Mouse (Mus musculus): ENCODE measurements around the gene Aoc1.

The Aoc1 gene

DNA sequence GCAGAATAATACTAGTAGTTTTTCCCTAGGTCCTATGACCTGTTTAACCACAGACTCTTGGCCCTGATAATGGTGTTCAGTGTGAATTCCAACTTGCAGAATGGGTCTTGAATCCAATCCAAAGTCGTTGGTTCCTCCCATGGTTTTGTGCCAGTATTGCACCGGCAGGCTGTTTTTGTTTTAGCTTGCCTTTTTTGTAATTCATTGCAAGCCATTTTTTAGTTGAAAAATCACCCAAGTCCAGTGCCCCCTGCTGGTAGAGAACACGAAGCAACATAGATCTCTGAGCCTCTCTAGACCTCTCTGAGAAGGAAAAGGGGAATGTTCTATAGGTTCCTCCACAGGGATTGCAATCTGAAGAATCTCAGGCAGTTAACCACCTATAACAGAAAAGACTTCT lies 39.3 kb downstream of the Aoc1 start:
- peak; percentile 7 to 14 for DNase-seq

DNA sequence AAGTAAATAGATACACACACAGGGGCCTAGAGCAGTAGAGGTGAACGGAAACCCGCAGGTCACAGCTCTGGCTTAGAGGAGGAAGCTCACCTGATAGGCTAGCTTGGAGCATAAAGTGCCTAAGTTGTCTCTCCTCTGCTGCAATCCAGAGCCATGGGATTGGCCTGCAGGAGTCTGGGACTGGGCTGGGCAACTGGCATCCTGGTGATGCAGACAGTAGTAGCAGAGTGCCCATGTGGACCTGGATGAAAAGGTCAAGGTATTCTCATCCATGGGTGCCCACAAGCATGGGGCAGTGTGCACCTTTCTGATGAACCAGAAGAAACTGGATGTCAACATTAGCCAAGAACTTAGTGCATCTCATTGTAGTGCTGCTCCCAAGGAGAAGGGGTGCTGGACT lies 40.9 kb downstream of the Aoc1 start:
- no peak for DNase-seq

DNA sequence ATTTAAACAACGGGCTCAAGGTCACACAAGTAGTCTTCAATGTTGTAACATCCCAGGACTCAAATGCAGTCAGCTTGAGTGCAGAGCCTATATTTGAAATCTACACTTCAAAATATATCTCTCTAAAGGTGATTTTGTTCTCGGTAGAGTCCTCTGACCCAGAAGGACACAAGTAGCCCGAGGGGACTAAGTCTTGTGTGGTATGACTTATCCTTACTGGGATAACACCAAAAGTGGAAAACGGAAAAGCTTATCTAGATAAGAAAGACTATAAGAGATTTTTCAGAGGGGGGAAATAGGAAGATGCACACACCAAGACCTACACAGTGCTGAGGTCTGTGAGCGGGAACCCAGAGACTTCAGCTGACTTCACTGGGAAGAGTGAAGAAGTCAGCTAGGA lies 56.9 kb downstream of the Aoc1 start, which contains the start of gene 1600015I10Rik:
Gene 1600015I10Rik (plus strand): TSS at position 301 of the 400 bp plus-strand sequence.
- no peak for DNase-seq

DNA sequence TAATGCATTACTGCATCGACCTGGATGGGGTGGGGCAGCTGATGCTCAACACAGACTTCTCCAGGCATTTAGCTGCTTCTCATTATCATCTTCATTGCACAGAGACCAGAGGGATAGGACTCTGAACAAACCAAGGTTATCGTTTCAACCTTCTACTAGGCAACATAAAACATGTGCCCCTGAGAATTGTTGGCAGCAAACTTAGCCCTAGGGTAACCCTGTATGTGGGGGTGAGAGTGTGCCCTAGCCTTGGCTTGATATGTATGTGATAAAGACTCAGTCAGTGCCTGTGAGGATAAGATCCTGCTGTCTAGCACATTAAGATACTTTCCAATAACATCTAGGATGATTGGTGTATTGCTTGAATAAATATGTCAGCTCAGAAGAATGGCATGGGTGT lies 76.9 kb downstream of the Aoc1 start:
- no peak for DNase-seq

DNA sequence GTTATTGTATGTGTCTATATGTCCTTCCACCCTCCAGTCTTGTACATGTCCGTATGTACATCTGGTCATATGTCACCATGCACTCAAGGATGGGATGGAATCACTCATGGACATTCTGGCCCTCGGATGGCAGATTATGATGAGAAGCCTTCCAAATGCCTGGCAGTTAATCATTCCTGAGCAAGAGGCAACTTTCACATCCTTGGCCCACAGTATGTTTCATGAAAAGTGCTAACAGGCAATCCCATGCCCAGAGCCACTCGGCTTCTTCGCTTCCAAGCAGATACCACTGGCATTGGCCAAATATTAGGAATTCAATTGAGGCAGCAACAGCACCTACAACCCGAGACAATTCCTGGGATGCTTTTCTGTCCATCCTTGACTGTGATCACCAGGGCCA lies 78.0 kb downstream of the Aoc1 start:
- no peak for DNase-seq

DNA sequence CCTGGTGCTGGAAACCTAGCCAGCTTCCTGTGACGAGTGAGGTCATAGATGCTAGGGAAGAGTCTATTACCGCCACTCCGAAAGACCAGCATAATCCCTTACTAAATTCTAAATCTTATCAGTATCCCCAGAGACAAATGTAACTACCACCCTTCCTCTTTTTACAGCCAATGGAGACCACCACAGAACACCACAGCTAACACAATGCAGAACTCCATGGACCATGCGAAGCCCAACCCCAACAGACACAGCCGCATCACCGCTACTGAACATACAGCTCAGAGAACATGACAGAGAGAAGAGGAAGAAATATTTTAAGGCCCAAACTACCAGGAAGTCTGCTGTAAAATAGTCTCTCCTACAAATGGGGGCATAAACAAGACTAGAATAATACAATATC lies 78.9 kb downstream of the Aoc1 start:
- DNase-seq = no peak

DNA sequence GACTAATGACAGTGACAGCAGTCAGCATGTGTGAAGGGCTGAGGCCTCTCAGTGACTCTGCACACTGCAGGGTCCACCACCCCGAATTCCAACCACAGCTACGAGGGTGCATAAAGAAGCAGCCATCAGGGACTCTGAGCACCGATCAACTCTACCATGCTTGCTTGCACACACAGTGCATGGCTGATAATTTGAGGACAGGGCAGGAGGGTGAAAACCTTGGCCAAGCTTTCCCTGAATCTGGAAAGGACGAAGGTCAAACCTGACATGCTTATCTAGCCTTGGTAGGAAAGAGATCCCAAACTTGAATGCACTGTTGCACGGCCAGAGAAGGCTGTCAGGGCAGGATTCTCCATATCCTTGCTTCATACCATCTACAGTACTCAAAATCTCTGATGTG lies 80.5 kb downstream of the Aoc1 start:
- DNase-seq = no peak

DNA sequence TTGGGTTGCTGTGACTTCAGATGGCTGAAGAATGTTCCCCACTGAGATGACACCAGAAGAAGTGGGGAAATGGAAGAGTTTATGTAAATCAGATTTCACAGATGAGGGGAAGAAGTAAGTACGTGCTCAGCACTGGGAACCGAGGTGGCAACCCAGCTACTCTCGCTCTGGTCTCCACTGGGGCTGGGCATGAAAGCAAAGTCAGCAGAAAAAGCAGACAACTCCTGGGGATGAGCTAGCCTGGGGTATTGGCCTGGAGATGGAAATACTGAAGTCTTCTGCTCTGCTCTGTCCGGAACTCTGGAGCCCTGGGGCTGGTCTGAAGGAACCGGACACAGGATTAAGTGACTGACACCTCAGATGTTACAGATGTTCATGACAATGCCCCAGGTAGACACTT lies 81.5 kb downstream of the Aoc1 start:
- DNase-seq = no peak

DNA sequence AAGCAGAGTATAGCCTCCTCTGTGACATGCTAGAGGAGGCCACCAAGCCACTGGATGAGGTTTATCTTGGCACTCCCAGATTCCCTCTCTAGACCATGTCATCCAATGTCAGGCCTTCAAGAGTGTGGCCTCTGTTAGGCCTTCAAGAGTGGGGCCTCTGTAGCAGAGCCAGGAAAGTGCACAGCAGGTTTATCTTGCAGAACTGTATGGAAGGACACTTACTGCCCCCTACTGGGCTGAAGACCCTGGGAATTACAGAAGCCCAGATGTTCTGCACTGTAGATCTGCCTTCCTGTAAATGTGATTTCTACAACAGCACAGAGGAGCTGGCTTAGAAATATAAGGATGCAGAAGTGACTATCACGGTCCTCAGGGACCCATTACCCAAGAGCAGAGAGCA lies 82.2 kb downstream of the Aoc1 start:
- DNase-seq = peak; percentile 16 to 35

DNA sequence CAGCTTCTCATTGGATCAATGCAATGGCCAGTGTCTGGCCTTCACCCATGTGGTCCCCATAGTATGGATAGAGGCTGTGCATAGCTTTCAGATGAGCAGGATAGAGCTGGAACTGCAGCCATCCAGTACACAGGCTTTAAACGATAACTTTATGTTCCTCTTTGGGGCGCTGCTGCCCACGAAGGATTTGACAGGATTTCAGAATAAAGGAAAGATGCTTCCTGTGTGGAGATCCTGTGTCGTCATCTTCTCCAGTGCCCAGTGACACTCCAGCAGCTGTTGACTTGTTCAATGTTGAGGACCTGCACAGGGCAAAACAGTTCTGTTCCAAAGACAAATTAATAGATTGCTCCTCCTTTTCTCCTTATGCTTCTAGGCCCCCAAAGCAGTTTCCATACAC lies 84.1 kb downstream of the Aoc1 start:
- no peak for DNase-seq

DNA sequence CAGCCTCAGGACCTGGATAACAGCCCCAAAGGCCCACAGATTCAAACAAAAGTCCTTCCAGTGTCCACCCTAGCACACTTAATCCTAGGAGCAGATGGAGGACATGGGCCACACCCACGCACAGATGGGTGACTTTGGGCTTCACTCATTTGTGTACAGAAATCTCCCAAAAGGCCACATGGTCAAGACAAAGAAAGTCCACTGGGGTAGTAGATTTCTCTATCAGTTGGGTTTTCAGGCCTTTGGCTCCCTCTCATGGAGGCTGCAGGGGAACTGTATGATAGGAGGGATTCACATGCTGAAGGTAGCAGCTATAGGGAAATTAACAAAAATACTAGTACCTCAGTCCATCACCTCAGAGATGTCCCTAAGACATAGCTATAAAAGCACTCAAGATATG lies 85.4 kb downstream of the Aoc1 start:
- DNase-seq = peak; percentile 60 to 68
